Mouse (Mus musculus) heart, adult 8-10 months (tissue): ENCODE measurements around the gene AC109138.7. TPM values are rescaled to one million over a fixed set of nuclear protein-coding genes. Genes with fewer than 3 reads are reported as not detected.

ENCODE experiments used
- DNase-seq: peaks from one replicate; pipeline ENCODE4 v3.0.0; 2022; ENCODE audit warnings: low spot score
- total RNA-seq, 4 experiments: library from RNA; stranded (reverse); gene quantifications; 2 replicates each; pipeline ENCODE4 v1.2.4; 2022

The AC109138.7 gene
- under 1 TPM in 1 of 4 experiments, not detected in 3; 0.87 TPM for total RNA-seq

DNA sequence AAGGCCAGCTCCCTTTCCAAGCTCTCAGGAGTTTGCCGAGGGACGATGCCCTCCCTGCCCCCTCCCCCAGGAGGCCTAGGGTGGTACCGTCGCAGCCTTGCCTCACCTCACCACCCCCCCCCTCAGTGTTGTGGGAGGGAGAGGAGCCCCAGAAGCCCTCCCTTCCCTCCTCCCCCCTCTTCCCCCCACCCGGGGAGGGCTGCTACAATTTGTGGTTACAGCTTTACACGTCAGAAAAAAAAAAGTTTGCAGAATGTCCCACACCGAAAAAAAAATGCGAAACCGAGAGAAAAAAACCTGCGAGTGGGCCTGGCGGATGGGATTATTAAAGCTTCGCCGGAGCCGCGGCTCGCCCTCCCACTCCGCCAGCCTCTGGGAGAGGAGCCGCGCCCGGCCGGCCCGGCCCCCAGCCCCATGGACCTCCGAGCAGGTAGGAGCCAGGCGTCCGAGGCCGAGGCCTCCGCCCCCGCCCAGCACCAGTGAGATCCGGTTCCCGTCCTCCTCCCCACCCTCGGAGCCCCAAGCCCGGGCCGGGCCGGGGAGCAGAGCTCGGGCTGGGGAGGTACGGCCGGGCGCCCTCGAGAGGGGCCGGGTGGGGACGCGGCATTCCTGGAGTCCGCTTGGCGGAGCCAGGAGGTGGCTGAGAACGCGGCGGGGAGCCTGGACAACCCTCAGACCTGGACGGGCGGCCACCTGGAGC lies at the start of gene AC109138.7, which contains the start of gene Clcf1:
AC109138.7 (plus strand) TSS at position 287 of the 700 bp plus-strand sequence.
Clcf1 (plus strand) TSS at position 168 of the 700 bp plus-strand sequence.
- DNase-seq = no peak

DNA sequence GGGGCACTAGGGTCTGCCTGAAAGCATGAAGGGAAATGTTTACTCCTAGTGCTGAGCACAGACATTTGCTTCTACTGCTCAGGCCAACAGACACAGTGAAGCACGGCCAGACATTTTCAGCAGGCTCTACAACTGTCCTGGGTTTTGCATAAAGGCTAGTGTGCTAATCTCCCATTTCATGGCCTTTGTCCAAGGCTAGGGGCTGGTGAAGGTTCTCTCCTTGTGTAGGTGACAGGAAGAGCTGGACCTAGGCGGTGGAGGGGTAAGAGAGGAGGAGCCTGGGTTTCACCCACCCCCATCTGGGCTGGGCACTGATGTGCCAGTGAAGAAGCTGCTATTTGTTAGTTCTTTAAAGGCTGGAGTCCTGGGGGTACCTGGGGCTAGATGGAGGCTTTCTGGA lies 49.4 kb upstream of the AC109138.7 start:
- DNase-seq = no peak

GRCm38 (mm10) chr19:4166678-4167476 lies 47.3 kb upstream of the AC109138.7 start:
- no peak for DNase-seq

DNA sequence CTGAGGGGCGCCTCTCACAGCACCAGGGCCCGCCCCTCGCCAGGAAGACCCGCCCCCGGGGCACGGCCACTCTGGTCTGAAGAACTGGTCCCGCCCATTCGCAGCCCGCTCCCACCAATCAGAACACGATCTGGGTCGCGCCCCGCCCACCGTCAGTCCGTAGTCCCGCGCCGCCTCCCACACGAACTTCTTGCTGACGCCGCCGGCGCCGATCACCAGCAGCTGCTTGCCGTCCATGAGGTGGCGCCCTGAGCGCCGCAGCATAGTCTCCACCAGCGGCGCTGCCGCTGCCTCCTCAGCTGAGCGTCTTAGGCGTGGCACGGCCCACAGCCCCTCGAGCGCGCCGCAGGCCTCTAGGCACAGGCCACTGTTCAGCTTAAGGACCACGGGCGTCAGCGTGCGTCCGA lies 44.8 kb upstream of the AC109138.7 start:
- DNase-seq = peak; percentile 99

DNA sequence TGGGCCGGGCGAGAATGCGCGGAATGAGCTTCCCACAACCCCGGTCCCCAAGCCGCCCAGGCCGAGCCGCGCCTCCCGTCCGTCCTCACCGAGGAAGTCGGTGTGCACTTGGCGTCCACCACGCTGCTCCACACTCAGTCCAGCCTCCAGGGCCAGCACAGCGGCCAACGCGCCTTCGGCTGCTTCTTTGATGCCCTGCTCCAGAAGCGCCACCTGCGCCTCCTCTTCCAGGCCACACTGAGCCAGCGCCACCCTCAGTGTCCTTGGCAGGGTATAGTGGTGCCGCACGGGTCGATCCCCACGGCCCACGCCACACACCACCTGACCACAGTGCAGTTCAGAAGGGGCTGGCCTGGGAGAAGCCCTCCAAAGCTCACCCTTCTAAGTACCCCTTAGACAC lies 44.3 kb upstream of the AC109138.7 start:
- no peak for DNase-seq

- DNase-seq = no peak
These were observed 43.3 kb upstream of the AC109138.7 start for GRCm38 (mm10) chr19:4170723-4171392.

DNA sequence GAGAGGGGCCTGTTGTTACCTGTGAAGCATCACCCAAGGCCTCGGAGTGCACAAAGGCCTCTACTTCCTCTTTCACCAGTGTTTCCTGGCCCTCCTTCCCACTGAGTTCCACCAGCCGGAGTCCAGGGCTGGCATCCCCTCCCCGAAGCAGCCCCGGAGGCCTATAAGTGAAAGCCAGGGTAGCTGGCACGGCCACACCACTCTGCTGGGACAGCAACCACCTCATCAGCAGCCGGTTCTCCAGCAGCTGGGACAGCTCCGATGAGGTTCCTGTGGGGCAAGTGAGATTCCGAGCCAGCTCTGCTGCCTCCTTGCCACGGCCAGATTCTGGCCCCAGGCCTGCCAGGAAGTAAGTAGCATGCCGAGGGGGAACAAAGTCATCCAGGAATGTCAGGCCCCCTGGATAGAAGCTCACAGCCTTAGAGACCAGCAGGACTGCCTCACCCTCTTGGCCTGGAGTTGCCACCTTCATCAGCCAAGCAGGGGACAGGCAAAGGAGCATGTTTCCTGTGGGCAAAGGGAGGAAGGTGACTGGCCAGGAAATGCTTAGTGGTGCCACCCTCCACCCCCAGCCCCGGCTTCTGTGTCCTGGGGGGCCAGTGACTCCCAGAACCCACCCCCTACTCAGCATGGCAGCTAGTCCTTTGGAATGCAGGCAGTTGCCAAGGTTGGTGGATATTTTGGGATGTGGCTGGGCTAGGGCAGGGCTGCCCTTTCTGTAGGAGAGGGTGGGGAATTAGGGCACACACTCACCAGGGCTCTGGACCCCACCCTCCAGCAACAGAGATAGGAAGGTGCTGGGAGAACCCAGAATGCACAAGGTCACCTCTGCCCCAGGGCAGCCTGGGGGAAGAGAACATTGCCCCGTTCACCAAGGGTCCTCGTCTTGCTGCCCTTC lies 42.5 kb upstream of the AC109138.7 start:
- DNase-seq = no peak

DNA sequence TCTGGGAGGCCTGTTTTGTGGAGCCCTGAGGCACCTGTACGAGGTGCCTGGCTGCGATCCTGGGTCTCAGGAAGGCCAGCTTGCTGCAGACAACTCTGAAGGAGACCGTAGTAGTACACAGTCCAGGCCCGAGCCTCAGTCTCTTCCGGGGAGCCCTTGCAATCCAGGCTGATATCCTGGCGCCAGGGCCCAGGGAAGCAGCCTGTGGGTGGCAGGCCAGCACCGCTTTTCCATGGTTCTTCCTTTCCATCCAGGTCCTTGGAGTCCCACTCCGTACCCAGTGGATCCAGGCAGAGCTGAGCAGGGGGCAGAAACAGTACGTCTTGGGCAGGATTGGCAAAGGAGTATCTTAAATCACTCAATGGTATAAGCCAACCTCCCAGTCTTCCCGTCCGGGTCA lies 41.2 kb upstream of the AC109138.7 start:
- no peak for DNase-seq

- no peak for DNase-seq
These were observed 38.7 kb upstream of the AC109138.7 start, which contains the start of gene Carns1 for GRCm38 (mm10) chr19:4175368-4175947. Gene Carns1 (minus strand): TSS chr19:4175479.

- DNase-seq = no peak
These were observed 33.7 kb upstream of the AC109138.7 start for GRCm38 (mm10) chr19:4180411-4180810.

- DNase-seq = no peak
These were observed 32.3 kb upstream of the AC109138.7 start for GRCm38 (mm10) chr19:4181892-4182291.

- DNase-seq = no peak
These were observed 30.5 kb upstream of the AC109138.7 start for GRCm38 (mm10) chr19:4183689-4184088.

DNA sequence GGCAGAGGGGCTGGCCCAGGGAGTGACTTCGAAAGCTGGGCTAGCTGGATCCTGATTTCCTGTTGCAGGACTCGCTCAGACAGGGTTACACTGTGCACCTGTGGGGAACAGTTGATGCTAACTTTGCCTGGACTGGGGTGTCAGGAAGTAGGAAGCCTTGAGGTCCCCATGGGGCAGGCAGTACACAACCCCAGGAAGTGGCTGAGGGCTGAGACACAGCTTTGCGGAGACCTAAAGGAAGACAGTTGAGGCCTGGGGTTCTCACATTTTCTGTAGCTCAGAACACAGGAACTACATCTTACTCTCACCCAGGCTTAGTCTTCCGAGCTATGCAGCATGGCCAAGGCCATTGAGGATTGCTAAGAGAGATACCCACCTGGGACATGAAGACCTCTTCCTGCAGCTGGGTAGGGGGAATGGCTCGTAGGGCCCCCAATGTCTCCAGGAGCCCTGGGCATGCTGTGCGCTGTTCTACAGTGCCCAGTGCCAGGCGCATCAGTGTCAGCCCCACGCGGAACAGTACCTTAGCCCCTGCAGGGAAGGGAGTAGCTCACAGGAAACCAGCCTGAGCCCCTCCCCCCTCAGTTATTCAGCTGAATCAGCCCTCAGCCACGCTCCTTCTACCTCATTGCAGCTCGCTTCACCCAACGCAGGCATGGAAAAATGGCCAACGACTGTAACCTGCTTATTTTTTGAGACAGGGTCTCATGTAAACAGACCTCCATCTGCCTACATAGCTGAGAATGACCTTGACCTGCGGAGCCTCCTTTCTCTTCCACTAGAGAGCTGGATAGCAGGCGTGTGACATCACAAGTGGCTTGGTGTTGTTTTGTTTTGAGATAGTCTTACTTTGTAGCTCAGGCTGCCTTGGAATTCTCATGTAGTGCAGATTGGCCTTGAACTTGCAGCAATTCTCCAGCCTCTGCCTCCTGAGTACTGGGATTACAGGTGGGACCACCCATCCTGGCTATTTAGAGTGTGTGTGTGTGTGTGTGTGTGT lies 28.9 kb upstream of the AC109138.7 start:
- no peak for DNase-seq

DNA sequence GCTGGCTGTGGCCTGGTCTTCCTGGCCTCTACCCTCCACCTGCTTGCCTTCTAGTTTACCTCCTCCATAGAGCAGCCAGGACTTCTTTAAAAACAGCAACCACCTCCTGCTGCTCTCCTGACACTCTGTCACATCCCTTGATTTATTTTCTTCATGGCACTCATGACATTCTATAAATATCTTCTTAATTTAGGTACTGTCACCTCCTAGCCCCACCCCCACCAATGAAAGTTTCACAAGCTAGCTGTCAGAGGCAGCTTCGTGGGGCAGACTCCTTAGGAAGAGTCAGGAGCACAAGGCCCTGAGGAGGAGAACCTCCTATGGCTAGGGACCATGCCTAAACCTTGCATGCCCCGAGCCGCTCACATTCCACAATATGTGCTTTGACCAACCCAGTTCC lies 26.9 kb upstream of the AC109138.7 start:
- DNase-seq = no peak

GRCm38 (mm10) chr19:4189051-4189620 lies 25.0 kb upstream of the AC109138.7 start:
- no peak for DNase-seq

DNA sequence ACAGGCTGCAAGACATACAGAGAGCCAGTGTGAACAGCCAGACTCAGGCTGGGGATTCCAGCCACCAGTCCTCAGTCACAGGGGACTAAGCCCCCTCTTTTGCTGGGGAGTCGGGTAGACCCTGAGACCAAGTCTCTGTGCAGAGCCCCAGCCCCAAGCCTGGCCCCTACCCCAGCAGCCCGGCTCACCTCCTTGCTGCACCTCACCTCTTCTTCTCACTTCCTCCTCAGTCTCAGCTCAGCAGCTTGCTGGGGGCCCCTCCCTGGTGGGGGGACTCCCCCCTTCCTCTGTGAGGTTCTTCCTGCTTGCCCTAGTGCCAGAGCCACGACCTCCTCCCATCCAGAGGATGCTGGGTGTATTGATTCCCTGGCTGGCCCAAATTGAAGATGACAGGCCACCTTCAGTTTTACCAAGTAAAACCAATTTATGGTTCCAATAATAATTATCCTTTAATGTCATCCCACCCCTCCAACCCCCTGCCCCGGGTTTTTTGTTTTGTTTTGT lies 23.3 kb upstream of the AC109138.7 start, which contains the start of gene Tbc1d10c:
Tbc1d10c (minus strand) TSS at position 454 of the 504 bp plus-strand sequence.
- no peak for DNase-seq

GRCm38 (mm10) chr19:4191528-4192250 lies 22.5 kb upstream of the AC109138.7 start, which contains the start of gene Ppp1ca:
Gene Ppp1ca (plus strand): TSS chr19:4192065.
- peak; percentile 92 for DNase-seq
